Mouse (Mus musculus) CH12.LX (cell line): Measurements from ENCODE around the gene Glp2r. TPM values are rescaled to one million over a fixed set of nuclear protein-coding genes. Genes with fewer than 3 reads are reported as not detected.
A peak's percentile ranks its signal among the peaks of the same experiment; 100 is the strongest.

Source experiments
- DNase-seq: peaks from one replicate; pipeline ENCODE4 v3.0.0-alpha.2; 2013; ENCODE audit errors: extremely low read depth
- H3K27ac ChIP-seq: 2 replicates; pipeline ENCODE4 v1.5.1; 2012; ENCODE audit warnings: low read depth, mild to moderate bottlenecking, control low read depth, moderate library complexity; ENCODE audit not compliant: insufficient read depth
- H3K27me3 ChIP-seq: replicated peaks from 2 replicates; pipeline ENCODE3; 2012; ENCODE audit warnings: inconsistent platforms
- H3K36me3 ChIP-seq, 2 experiments: replicated peaks in 1 of 2; 2 replicates each; pipeline versions ENCODE3 to v1.6.1; 2012; ENCODE audit warnings: inconsistent platforms in 1 of 2, low read length in 1 of 2, mild to moderate bottlenecking in 1 of 2, mixed read lengths in 1 of 2, moderate library complexity in 1 of 2; ENCODE audit not compliant: control insufficient read depth in 1 of 2, insufficient read depth in 1 of 2
- H3K4me1 ChIP-seq, 2 experiments: 2 replicates each; pipeline ENCODE4 v1.6.1; 2012; ENCODE audit warnings: inconsistent platforms in 1 of 2, moderate library complexity in 1 of 2; ENCODE audit not compliant: insufficient read depth in 2 of 2, control insufficient read depth in 1 of 2
- H3K4me2 ChIP-seq: 2 replicates; pipeline ENCODE4 v1.6.1; 2012; ENCODE audit warnings: low read depth, mild to moderate bottlenecking, control low read depth; ENCODE audit not compliant: poor library complexity, insufficient read depth, severe bottlenecking
- H3K4me3 ChIP-seq, 3 experiments: fragments of 150-350 bp in 1 of 3; sonication (generic) in 1 of 3; replicated peaks in 1 of 3; 2 replicates each; pipeline versions ENCODE3 to v1.5.1; 2011 to 2012; ENCODE audit warnings: low read depth in 2 of 3, low read length in 2 of 3, mild to moderate bottlenecking in 2 of 3, moderate library complexity in 2 of 3, control low read depth in 1 of 3, improper control_type of control experiment in 1 of 3, inconsistent platforms in 1 of 3, mixed read lengths in 1 of 3; ENCODE audit not compliant: poor library complexity in 1 of 3
- H3K79me2 ChIP-seq: replicated peaks from 2 replicates; pipeline ENCODE4 v1.6.1; 2012; ENCODE audit warnings: mild to moderate bottlenecking, moderate library complexity; ENCODE audit not compliant: control insufficient read depth, poor library complexity, insufficient read depth, severe bottlenecking; ENCODE audit errors: extremely low read depth
- H3K9ac ChIP-seq: 2 replicates; pipeline ENCODE4 v1.6.1; 2012; ENCODE audit warnings: low read depth, mild to moderate bottlenecking, control low read depth, moderate library complexity; ENCODE audit not compliant: insufficient read depth
- H3K9me3 ChIP-seq: replicated peaks from 2 replicates; pipeline ENCODE3; 2012; ENCODE audit warnings: low read length, inconsistent platforms, mixed read lengths
- BHLHE40 ChIP-seq: IDR thresholded peaks from 2 replicates; pipeline ENCODE4 v1.6.1; 2011; ENCODE audit warnings: mild to moderate bottlenecking, low read depth, low read length, improper control_type of control experiment
- CHD1 ChIP-seq: IDR thresholded peaks from 2 replicates; pipeline ENCODE4 v1.6.1; 2012; ENCODE audit warnings: low read depth, low read length, improper control_type of control experiment, inconsistent platforms
- CHD2 ChIP-seq: IDR thresholded peaks from 2 replicates; pipeline ENCODE4 v1.6.1; 2011; ENCODE audit warnings: low read length, improper control_type of control experiment
- CTCF ChIP-seq, 2 experiments: IDR thresholded peaks in 1 of 2; conservative IDR thresholded peaks in 1 of 2; 2 replicates each; pipeline ENCODE4 v1.5.1; 2011 to 2012; ENCODE audit warnings: low read depth in 2 of 2, low read length in 2 of 2, improper control_type of control experiment in 1 of 2, inconsistent platforms in 1 of 2, mild to moderate bottlenecking in 1 of 2, moderate library complexity in 1 of 2
- ELF1 ChIP-seq: IDR thresholded peaks from 2 replicates; pipeline ENCODE4 v1.6.1; 2014; ENCODE audit warnings: low read depth, mild to moderate bottlenecking, inconsistent platforms, low read length, improper control_type of control experiment
- EP300 ChIP-seq: IDR thresholded peaks from 2 replicates; pipeline ENCODE4 v1.6.1; 2011; ENCODE audit warnings: low read length, improper control_type of control experiment
- ETS1 ChIP-seq: conservative IDR thresholded peaks from 2 replicates; pipeline ENCODE4 v1.6.1; 2012; ENCODE audit warnings: low read depth, mild to moderate bottlenecking, inconsistent platforms, low read length, improper control_type of control experiment, moderate library complexity
- GABPA ChIP-seq: IDR thresholded peaks from 2 replicates; pipeline ENCODE4 v1.6.1; 2012; ENCODE audit warnings: low read depth, low read length, improper control_type of control experiment, inconsistent platforms; ENCODE audit not compliant: insufficient replicate concordance
- HCFC1 ChIP-seq: IDR thresholded peaks from 2 replicates; pipeline ENCODE4 v1.6.1; 2012; ENCODE audit warnings: low read depth, mild to moderate bottlenecking, inconsistent platforms, low read length, improper control_type of control experiment
- IRF4 ChIP-seq: IDR thresholded peaks from 2 replicates; pipeline ENCODE4 v1.6.1; 2014; ENCODE audit warnings: low read depth, mild to moderate bottlenecking, inconsistent platforms, low read length, improper control_type of control experiment
- JUN ChIP-seq: IDR thresholded peaks from 2 replicates; pipeline ENCODE4 v1.6.1; 2011; ENCODE audit warnings: low read depth, mild to moderate bottlenecking, low read length, improper control_type of control experiment, moderate library complexity; ENCODE audit not compliant: insufficient read depth
- JUND ChIP-seq: conservative IDR thresholded peaks from 2 replicates; pipeline ENCODE4 v1.6.1; 2011; ENCODE audit warnings: low read depth, low read length, improper control_type of control experiment
- KAT2A ChIP-seq: IDR thresholded peaks from 2 replicates; pipeline ENCODE4 v1.6.1; 2012; ENCODE audit warnings: low read length, improper control_type of control experiment, inconsistent platforms; ENCODE audit not compliant: insufficient replicate concordance
- MAFK ChIP-seq: IDR thresholded peaks from 2 replicates; pipeline ENCODE4 v1.6.1; 2011; ENCODE audit warnings: low read length, improper control_type of control experiment; ENCODE audit not compliant: insufficient replicate concordance
- MAX ChIP-seq: IDR thresholded peaks from 2 replicates; pipeline ENCODE4 v1.6.1; 2011; ENCODE audit warnings: low read length, improper control_type of control experiment
- MAZ ChIP-seq: IDR thresholded peaks from 2 replicates; pipeline ENCODE4 v1.6.1; 2012; ENCODE audit warnings: low read depth, mild to moderate bottlenecking, inconsistent platforms, low read length, improper control_type of control experiment, moderate library complexity
- MYC ChIP-seq: IDR thresholded peaks from 2 replicates; pipeline ENCODE4 v1.6.1; 2011; ENCODE audit warnings: low read depth, mild to moderate bottlenecking, improper control_type of control experiment, low read length
- NELFE ChIP-seq: IDR thresholded peaks from 2 replicates; pipeline ENCODE4 v1.6.1; 2011; ENCODE audit warnings: low read depth, low read length, improper control_type of control experiment
- NRF1 ChIP-seq: IDR thresholded peaks from 2 replicates; pipeline ENCODE4 v1.6.1; 2014; ENCODE audit warnings: low read depth, mild to moderate bottlenecking, inconsistent platforms, low read length, improper control_type of control experiment, moderate library complexity
- PAX5 ChIP-seq: IDR thresholded peaks from 2 replicates; pipeline ENCODE4 v1.6.1; 2012; ENCODE audit warnings: low read length, inconsistent platforms, mixed read lengths
- POLR2A ChIP-seq: IDR thresholded peaks from 2 replicates; pipeline ENCODE4 v1.6.1; 2011; ENCODE audit warnings: low read depth, mild to moderate bottlenecking, improper control_type of control experiment, low read length
- POLR2AphosphoS2 ChIP-seq: IDR thresholded peaks from 2 replicates; pipeline ENCODE4 v1.6.1; 2011; ENCODE audit warnings: low read depth, low read length, improper control_type of control experiment
- RAD21 ChIP-seq: IDR thresholded peaks from 2 replicates; pipeline ENCODE4 v1.6.1; 2011; ENCODE audit warnings: low read depth, mild to moderate bottlenecking, low read length, improper control_type of control experiment, moderate library complexity
- RCOR1 ChIP-seq: conservative IDR thresholded peaks from 2 replicates; pipeline ENCODE4 v1.6.1; 2012; ENCODE audit warnings: low read depth, mild to moderate bottlenecking, inconsistent platforms, low read length, improper control_type of control experiment
- SIN3A ChIP-seq: IDR thresholded peaks from 2 replicates; pipeline ENCODE4 v1.6.1; 2012; ENCODE audit warnings: low read length, improper control_type of control experiment, inconsistent platforms
- SMC3 ChIP-seq: IDR thresholded peaks from 2 replicates; pipeline ENCODE4 v1.6.1; 2011; ENCODE audit warnings: low read depth, low read length, improper control_type of control experiment
- TCF12 ChIP-seq: IDR thresholded peaks from 2 replicates; pipeline ENCODE4 v1.6.1; 2014; ENCODE audit warnings: low read depth, mild to moderate bottlenecking, inconsistent platforms, low read length, improper control_type of control experiment
- UBTF ChIP-seq: IDR thresholded peaks from 2 replicates; pipeline ENCODE4 v1.6.1; 2012; ENCODE audit warnings: low read depth, mild to moderate bottlenecking, inconsistent platforms, low read length, improper control_type of control experiment, moderate library complexity
- USF1 ChIP-seq: IDR thresholded peaks from 2 replicates; pipeline ENCODE4 v1.6.1; 2014; ENCODE audit warnings: low read depth, mild to moderate bottlenecking, inconsistent platforms, low read length, improper control_type of control experiment
- ZC3H11A ChIP-seq: IDR thresholded peaks from 2 replicates; pipeline ENCODE4 v1.6.1; 2012; ENCODE audit warnings: low read depth, mild to moderate bottlenecking, inconsistent platforms, low read length, improper control_type of control experiment
- ZKSCAN1 ChIP-seq: IDR thresholded peaks from 2 replicates; pipeline ENCODE4 v1.6.1; 2012; ENCODE audit warnings: low read depth, inconsistent platforms, low read length, improper control_type of control experiment, borderline replicate concordance
- ZMIZ1 ChIP-seq: IDR thresholded peaks from 2 replicates; pipeline ENCODE4 v1.6.1; 2012; ENCODE audit warnings: low read depth, mild to moderate bottlenecking, inconsistent platforms, low read length, improper control_type of control experiment
- ZNF384 ChIP-seq: IDR thresholded peaks from 2 replicates; pipeline ENCODE4 v1.6.1; 2012; ENCODE audit warnings: low read depth, low read length, improper control_type of control experiment, inconsistent platforms
- dilution Hi-C: fragments of 300-500 bp; cut with MboI; formaldehyde crosslinking; loops from 2 replicates; pipeline ENCODE4 v1.14.3; 2020; ENCODE audit warnings: low sequenced_read_pairs; ENCODE audit not compliant: extremely low pct_unique_long_range_greater_than_20kb, extremely low pct_ligation_motif_present
- in situ Hi-C: fragments of 300-500 bp; cut with MboI; formaldehyde crosslinking; loops from 3 replicates; pipeline ENCODE4 v1.14.3; 2019; ENCODE audit warnings: low sequenced_read_pairs, low pct_ligation_motif_present, low pct_unique_long_range_greater_than_20kb, mixed read lengths
- polyA plus RNA-seq: library from polyadenylated mRNA; unstranded; fragments of >175 nt; gene quantifications from 2 replicates; pipeline ENCODE4 v1.2.1, GENCODE M21; 2012; ENCODE audit warnings: low read depth; ENCODE audit not compliant: insufficient read length
- total RNA-seq, 2 experiments: library from RNA; depleted of rRNA; stranded (reverse); fragments of 300-350 nt in 1 of 2; fragments of >200 nt in 1 of 2; gene quantifications; 2 replicates each; pipeline ENCODE4 v1.2.3; 2012 to 2014

Glp2r gene
- total and polyA plus RNA-seq, 3 experiments = 0.04 to 0.09 (median 0.07) TPM

GRCm38 (mm10) chr11:67738345-67738744 lies 32.6 kb downstream of the Glp2r start:
- H3K36me3 ChIP-seq = no peaks in the 10 kb centered on the region
- H3K27ac ChIP-seq = no peak overlapping the region
- dilution Hi-C loops = no loop called here
- TF ChIP-seq MYC = no peak
- TF ChIP-seq HCFC1 = no peak
- TF ChIP-seq ZKSCAN1 = no peak
- TF ChIP-seq BHLHE40 = peak; percentile 92
- no peak for TF ChIP-seq ELF1
- no peak for TF ChIP-seq NRF1
- TF ChIP-seq POLR2AphosphoS2 = no peak
- H3K4me3 ChIP-seq = no peak overlapping the region
- no peaks in the 10 kb centered on the region for H3K27me3 ChIP-seq
- no peak for DNase-seq
- peaks cover 27 to 61% of the 10 kb centered on the region in 2 experiments for H3K4me1 ChIP-seq
- H3K9ac ChIP-seq = no peak overlapping the region
- in situ Hi-C loops = no loop called here
- peaks cover 6% of the 10 kb centered on the region for H3K9me3 ChIP-seq
- H3K4me2 ChIP-seq = no peak overlapping the region
- H3K79me2 ChIP-seq = no peaks in the 10 kb centered on the region

- Histone ChIP-seq H3K9me3 (peaks cover 16% of the 10 kb centered on the region), H3K27ac (peak overlapping the region; percentile 75), H3K4me2 (peak overlapping the region; percentile 88), H3K4me1 (peaks cover 30 to 68% of the 10 kb centered on the region in 2 experiments), H3K27me3 (no peaks in the 10 kb centered on the region), H3K9ac (no peak overlapping the region), H3K79me2 (no peaks in the 10 kb centered on the region), H3K4me3 (no peak overlapping the region), H3K36me3 (peaks cover 0 to 2% of the 10 kb centered on the region in 2 experiments)
- in situ Hi-C loops = no loop called here
- DNase-seq = peak; percentile 98
- dilution Hi-C loops = no loop called here
- TF ChIP-seq ZNF384 = peak; percentile 78
- peak; percentile 83 for TF ChIP-seq MAZ
- TF ChIP-seq UBTF = no peak
- TF ChIP-seq CTCF (conservative IDR thresholded peaks at IDR 0.05 in 1 of 2, IDR thresholded peaks at IDR 0.05 in 1 of 2; ENCODE audit: low read depth in 2 of 2, low read length in 2 of 2) = peak in 1 of 2 experiments; percentile 37; a peak in 1 of 4 replicates
- TF ChIP-seq CHD2 = peak; percentile 92
- TF ChIP-seq USF1 = no peak
- peak; percentile 87 for TF ChIP-seq MAFK
- no peak; the same call in 1 of the 2 replicates for TF ChIP-seq GABPA
- 0 out of 2 replicates have a peak, but pooled peaks have one; percentile 11 for TF ChIP-seq NRF1
- peak; percentile 100 for TF ChIP-seq JUND
- peak; percentile 100 for TF ChIP-seq EP300
- TF ChIP-seq SMC3 = peak; percentile 33
- no peak for TF ChIP-seq KAT2A
- no peak for TF ChIP-seq ZC3H11A
- TF ChIP-seq CHD1 = no peak
- peak; percentile 99 for TF ChIP-seq TCF12
- TF ChIP-seq POLR2AphosphoS2 = no peak
- TF ChIP-seq RCOR1 = peak; percentile 99
- peak; percentile 64 for TF ChIP-seq HCFC1
- TF ChIP-seq BHLHE40 = peak; percentile 98
- peak; percentile 74 for TF ChIP-seq ELF1
- peak; percentile 38; the same call in 1 of the 2 replicates for TF ChIP-seq NELFE
- TF ChIP-seq SIN3A = peak; percentile 95
- no peak for TF ChIP-seq PAX5
- TF ChIP-seq MAX = peak; percentile 92
- TF ChIP-seq MYC = peak; percentile 97
- TF ChIP-seq ZMIZ1 = peak; percentile 81
- TF ChIP-seq RAD21 = peak; percentile 34
- peak; percentile 99 for TF ChIP-seq JUN
- peak; percentile 100 for TF ChIP-seq ETS1
- no peak for TF ChIP-seq POLR2A
- peak; percentile 99 for TF ChIP-seq IRF4
Observed at GRCm38 (mm10) chr11:67734597-67734996, 36.4 kb downstream of the Glp2r start.
